Mouse (Mus musculus): ENCODE data around the gene Slc35f2. TPM values are rescaled to one million over a fixed set of nuclear protein-coding genes. Genes with fewer than 3 reads are reported as not detected.

The Slc35f2 gene
- polyA plus RNA-seq, 3 experiments from 2014 or later: 8.5 to 11.0 (median 10.6) TPM

GRCm38 (mm10) chr9:53829081-53829865 is 57.9 kb downstream of the Slc35f2 start:
- no peak for ATAC-seq

DNA sequence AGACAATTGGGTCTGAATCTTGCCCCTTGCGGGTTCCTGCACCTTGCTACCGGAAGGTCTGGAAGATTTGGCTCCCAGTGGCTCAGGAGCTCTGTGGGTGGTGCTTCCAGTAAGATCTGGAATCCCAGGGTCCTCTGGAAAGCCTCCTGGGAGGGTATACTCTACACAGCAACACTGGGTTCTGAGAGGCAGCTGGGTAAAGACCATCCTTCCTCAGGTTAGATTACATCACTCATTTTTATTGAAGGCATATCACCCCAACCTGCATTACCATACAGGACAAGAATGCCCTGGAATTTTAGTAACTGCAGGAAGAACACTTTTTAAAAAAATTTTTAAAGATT is 58.5 kb downstream of the Slc35f2 start:
- no peak for ATAC-seq

- no peak for ATAC-seq
These were observed 63.7 kb downstream of the Slc35f2 start for GRCm38 (mm10) chr9:53835039-53835438.

DNA sequence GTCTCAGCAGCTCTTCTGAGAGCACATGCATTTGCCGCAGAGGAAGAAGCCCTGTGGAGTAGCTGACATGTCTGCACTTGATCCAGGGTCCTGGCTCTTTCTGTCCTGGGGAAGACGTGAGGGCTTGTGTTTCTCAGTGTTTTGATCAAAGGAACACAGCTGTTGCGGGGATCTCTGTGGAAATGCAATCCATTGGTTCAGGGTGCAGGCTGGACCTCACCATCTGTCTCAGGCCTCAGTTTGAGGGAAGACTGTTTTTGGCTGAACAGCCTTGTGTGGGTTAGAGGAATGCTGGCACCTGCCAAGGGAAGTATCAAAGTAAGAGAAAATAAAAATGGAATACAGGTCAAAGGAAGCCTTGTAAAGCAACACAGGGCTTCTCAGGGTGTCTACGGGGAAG is 64.6 kb downstream of the Slc35f2 start:
- no peak for ATAC-seq

DNA sequence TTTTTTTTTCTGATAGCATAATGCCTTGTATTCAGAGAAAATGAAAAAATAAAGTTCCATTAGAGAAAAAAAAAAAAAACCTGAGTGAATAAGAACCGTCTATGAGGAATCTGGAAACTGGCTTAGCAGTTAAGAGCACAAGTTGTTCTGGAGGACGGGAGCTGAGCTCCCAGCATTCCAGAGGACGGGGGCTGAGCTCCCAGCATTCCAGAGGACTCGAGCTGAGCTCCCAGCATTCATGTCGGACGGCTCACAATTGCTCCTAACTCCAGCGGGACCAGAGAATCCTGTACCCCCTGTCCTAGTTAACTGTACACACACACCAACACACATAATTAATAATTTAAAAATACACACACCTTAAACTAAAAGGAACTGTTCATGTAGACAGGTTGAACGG is 67.5 kb downstream of the Slc35f2 start:
- no peak for ATAC-seq

DNA sequence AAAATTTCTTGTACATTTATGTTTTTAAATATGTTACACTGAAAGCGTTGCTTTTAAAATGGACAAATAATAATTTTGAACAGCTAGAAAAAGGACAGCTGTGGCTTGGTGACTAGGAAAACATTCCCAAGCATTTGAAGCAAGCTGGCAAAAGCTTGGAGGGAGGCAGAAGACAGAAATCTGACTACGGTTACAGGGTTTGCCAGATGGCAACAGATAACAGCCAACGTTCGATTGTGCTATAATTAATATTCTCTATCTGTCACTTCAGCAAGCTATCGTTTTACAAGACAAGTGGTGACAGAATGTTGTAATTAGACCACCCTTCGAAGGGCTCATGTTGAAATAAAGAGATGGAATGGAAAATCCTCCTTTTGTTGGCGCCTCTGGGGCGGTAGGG is 77.2 kb downstream of the Slc35f2 start:
- ATAC-seq: no peak

DNA sequence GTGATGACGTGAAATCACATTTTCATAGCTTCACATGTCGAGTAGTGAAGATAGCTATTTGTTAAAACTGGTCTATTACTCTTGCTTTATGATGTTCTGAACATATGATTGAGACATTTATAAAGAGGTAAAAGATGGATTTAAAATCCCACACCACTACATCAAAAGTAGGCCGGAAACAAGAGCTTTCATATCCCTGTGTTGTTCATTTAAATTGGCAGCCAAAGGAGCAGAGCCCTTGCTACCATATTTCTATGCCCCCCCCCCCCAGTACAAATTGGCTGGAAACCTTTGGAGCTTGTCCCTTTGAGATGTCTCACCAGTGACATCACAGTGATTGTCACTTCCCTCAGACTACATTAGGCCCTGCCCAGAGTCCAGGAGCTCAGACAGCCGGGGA is 78.5 kb downstream of the Slc35f2 start, which contains the start of gene Sln:
TSS of gene Sln (plus strand) at position 301 of the 400 bp plus-strand sequence.
- ATAC-seq: no peak

- ATAC-seq: no peak
These were observed 80.8 kb downstream of the Slc35f2 start for GRCm38 (mm10) chr9:53852158-53852557.

DNA sequence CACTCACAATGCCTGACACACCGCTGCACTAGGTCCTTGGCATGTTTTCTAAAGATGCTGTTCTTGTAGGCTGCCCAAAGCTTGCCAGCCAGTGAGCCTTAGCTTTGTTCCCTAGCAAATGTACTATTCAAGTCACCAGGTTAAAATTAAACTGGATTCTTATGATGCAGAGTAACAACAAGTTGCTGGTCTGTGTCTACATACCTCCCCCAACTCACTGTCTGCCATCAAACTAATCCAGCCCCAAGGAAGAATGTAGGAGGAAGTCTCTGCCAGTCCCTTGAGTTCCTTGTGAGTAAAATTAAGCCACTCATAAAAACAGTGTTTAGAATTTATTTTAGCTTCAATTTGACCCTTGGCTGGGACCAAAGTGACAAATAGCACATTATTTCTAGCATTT is 82.3 kb downstream of the Slc35f2 start:
- ATAC-seq: no peak

- no peak for ATAC-seq
These were observed 83.2 kb downstream of the Slc35f2 start for GRCm38 (mm10) chr9:53854525-53854924.

DNA sequence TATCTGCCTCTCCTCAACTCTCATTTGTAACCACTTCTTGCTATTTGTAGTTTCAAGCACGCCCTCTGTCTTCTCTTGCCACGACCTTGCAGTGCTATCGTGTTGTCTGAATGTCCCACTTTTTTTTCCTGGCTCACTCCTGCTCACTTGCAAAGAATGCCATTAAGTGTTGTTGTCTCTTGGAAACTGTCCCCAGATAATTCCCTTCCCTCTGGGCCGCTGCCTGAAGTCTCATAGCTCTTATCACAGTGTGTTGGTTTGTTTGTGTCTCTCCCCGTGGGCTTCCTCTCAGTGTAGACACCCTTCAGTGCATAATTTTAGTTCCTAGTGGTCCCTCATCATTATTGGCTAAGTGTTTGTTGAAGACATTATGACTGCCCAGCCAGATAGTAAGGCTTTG is 86.5 kb downstream of the Slc35f2 start:
- no peak for ATAC-seq

Other genes starting within 250 kb of the Slc35f2 start
- gene Atm, start 234.8 kb upstream of the Slc35f2 start, polyA plus RNA-seq (2017; shearing (Covaris generic)): 10 to 100 TPM; 23.2 to 33.6 (median 28.9) TPM
- gene Npat, start 234.5 kb upstream of the Slc35f2 start, polyA plus RNA-seq (2017; shearing (Covaris generic)): 10 to 100 TPM; 12.5 to 18.0 (median 13.2) TPM
- 10 to 100 TPM; 54.8 to 88.4 (median 87.9) TPM for gene Acat1, start 161.2 kb upstream of the Slc35f2 start, polyA plus RNA-seq (2017; shearing (Covaris generic))
- gene Cul5, start 101.5 kb upstream of the Slc35f2 start, polyA plus RNA-seq (2017; shearing (Covaris generic)): 10 to 100 TPM; 29.1 to 34.6 (median 34.4) TPM
- gene Rab39, start 65.3 kb upstream of the Slc35f2 start, polyA plus RNA-seq (2017; shearing (Covaris generic)): not detected
- not detected for gene Sln, start 78.6 kb downstream of the Slc35f2 start, polyA plus RNA-seq (2017; shearing (Covaris generic))
- not detected for gene Elmod1, start 203.8 kb downstream of the Slc35f2 start, polyA plus RNA-seq (2017; shearing (Covaris generic))

All from inflammation-experienced regulatory T-cells, adult 6 months (primary cell).